Mouse (Mus musculus): ENCODE measurements at regions not wholly inside any gene's neighbourhood (a gene's known extent, or its start where the extent isn't known, plus 50 kb on each side); places are given as distances from the start of the nearest gene placed in this dataset.
"Not testable (repeated sequence)": the region's sequence is repeated elsewhere in the genome, so short reads cannot be mapped to it uniquely, and the experiment has no call there.

DNA sequence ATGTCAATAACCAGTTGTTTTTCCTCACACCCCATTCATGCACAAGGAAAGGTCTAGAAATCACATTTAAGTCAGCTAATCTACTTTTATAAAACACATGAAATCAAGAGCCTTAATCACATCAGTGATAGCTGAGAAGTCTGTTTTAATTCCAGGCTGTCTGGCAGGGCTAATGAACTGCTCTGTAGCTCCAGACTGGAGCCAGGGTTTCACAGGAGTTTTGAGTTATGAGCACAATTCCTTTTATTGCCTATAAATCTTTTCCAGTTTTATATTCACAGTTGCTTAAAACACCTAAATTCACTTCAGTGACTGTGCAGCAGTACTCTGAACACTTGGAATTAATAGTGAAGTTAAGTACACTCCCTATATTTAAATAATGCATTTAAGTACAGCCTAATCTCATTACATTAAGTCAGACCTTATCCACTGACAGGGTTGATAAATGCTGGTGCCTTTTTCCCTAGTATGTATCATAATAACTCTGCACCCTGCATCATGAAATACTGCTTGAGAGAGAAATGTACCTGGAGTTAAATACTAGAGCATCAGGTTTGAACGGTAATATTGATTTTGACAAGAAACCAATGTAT lies 198.6 kb upstream of the Gria4 start:
- DNase-seq (ENCODE audit: low read depth, low spot score): no peak

DNA sequence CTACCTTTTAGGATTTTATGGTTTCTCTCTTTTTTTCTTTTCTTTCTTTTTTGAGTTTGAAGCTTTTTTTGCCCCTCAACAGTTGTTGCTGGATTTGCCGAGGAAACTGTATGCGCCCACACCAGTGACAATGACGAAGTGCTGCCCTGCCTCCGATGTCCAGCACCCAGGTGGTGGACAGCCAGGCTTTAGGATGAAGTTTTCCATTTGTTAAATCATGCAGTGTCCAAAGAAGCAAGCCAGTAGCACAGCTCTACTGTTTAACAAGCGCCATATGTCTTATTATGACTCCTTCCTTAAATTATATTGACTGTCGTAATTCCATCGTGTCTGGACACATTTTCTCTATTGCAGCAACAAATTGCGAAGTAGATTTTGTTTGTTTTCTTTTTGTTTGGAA lies 183.4 kb upstream of the Gria4 start:
- not testable (repeated sequence) for DNase-seq (ENCODE audit: low read depth, low spot score)

DNA sequence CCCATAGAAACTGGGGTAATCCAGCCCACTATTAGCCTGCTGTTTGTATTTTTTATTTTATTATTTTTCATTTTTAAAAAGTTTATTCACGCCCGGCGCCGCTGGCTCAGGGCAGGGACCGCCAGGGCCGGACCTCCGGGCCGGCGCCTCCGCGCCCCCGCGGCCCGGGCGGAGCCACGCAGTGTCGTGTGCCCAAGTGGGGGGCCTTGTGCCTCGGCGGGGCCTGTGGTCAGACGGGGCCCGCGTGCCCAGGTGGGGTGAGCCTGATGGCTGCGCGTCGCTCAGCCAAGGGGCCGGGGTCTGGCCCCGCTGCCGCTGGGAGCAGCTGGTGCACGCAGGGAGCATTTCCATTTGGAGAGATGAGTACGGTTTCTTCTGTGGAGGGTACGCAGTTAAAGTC lies 181.5 kb upstream of the Gria4 start:
- peak; percentile 23 for DNase-seq (ENCODE audit: low read depth, low spot score)

DNA sequence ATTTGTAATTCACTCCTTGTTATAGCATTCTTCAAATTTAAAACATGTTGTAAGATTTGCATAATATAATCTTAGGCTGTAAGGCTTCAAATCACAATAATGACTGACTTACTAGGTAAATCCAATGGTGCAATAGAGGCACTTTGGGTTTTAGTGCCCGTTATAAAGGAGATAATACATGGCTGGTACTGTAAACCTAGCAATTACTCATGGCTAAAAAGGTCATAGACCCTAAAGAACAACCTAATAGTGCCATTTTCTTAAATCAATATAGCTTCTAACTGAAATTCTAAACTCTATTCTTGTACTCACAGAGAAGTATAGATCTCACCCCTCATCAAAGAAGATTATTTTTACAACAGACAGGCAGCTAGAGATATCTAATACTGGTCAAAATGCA lies 179.0 kb upstream of the Gria4 start:
- no peak for DNase-seq (ENCODE audit: low read depth, low spot score)

DNA sequence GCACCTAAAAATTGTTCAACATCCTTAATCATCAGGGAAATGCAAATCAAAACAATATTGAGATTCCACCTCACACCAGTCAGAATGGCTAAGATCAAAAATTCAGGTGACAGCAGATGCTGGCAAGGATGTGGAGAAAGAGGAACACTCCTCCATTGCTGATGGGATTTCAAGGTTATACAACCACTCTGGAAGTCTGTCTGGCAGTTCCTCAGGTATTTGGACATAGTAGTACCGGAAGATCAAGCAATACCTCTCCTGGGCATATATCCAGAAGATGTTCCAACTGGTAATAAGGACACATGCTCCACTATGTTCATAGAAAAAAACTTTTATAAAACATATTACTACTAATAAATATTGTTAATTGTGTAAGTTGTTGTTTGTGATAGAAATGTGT lies 135.8 kb upstream of the Gria4 start:
- DNase-seq (ENCODE audit: low read depth, low spot score): not testable (repeated sequence)

DNA sequence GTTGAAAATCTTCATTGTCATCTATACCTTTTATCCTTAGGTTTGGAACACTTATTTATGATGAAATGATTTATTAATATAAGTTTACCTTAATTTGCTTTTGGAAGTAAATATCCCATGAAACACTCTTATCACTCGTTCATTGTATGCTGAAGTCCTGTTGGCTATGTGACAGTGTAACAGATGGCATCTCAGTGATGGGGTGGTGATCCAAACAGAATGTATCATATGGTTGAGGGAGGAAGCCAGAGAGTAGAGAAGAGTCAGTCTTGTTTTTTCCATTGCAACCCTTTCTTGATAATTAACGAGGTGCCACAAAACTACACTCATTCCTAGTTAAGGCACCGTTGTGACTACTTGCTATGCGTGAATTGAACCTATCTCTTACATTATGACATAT lies 134.3 kb upstream of the Gria4 start:
- no peak for DNase-seq (ENCODE audit: low read depth, low spot score)

DNA sequence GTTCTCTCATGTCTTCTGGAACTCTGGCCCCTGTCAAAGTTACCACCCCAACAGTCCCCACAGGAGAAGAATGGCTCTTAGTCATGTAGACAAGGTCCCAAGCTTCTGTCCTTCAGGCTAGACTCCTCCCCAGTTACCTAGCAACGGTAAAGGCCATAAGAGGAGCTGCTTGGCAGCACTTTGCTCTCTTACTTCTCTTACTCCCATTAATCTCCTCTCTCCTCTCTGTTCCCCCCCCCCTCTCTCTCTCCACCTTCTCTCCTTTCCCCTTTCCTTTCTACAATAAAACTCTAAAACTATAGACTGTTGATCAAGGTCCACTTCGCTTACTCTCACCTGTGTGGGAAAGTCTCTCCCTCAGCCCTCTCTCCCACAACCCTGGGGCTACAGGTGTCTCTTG lies 114.5 kb upstream of the Gria4 start:
- no peak for DNase-seq (ENCODE audit: low read depth, low spot score)

DNA sequence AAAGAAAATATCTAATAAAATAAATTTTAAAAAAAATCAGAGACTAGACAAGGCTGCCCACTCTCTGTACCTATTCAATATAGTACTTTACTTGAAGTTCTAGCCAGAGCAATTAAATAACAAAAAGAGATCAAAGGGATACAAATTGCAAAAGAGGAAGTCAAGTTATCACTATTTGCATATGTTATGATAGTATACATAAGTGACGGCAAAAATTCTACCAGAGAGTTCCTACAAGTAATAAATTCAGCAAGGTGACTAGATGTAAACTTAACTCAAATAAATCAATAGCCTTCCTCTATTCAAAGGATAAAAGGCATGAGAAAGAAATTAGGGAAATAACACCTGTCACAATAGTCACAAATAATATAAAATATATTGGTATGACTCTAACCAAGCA lies 89.4 kb upstream of the Gria4 start:
- no peak for DNase-seq (ENCODE audit: low read depth, low spot score)

Data from ZHBTc4 (cell line).